Mouse (Mus musculus) heart, adult 2 months (tissue): ENCODE results near the gene Brix1.
"Not testable (repeated sequence)": the region's sequence is repeated elsewhere in the genome, so short reads cannot be mapped to it uniquely, and the experiment has no call there.

Experiments used
- CTCF ChIP-seq: fragments of 200-600 bp; IDR thresholded peaks from 2 replicates; pipeline ENCODE4 v1.8.1; 2022; ENCODE audit warnings: antibody characterized with exemption, mild to moderate bottlenecking, moderate library complexity
- EP300 ChIP-seq: fragments of 200-500 bp; IDR thresholded peaks from 2 replicates; pipeline ENCODE4 v1.6.1; 2011; ENCODE audit warnings: low read depth, low read length, control low read depth; ENCODE audit not compliant: insufficient read depth

GRCm38 (mm10) chr15:10533361-10533760, 47.6 kb upstream of the Brix1 start:
- TF ChIP-seq CTCF, EP300: not testable (repeated sequence)
